Mouse (Mus musculus) CH12.LX (cell line): ENCODE data around the gene Hist1h1d. TPM values are rescaled to one million over a fixed set of nuclear protein-coding genes. Genes with fewer than 3 reads are reported as not detected.

ENCODE experiments used
- DNase-seq: peaks from one replicate; pipeline ENCODE4 v3.0.0-alpha.2; 2013; ENCODE audit errors: extremely low read depth
- H3K27ac ChIP-seq: 2 replicates; pipeline ENCODE4 v1.5.1; 2012; ENCODE audit warnings: low read depth, mild to moderate bottlenecking, control low read depth, moderate library complexity; ENCODE audit not compliant: insufficient read depth
- H3K27me3 ChIP-seq: replicated peaks from 2 replicates; pipeline ENCODE3; 2012; ENCODE audit warnings: inconsistent platforms
- H3K36me3 ChIP-seq, 2 experiments: replicated peaks in 1 of 2; 2 replicates each; pipeline versions ENCODE3 to v1.6.1; 2012; ENCODE audit warnings: inconsistent platforms in 1 of 2, low read length in 1 of 2, mild to moderate bottlenecking in 1 of 2, mixed read lengths in 1 of 2, moderate library complexity in 1 of 2; ENCODE audit not compliant: control insufficient read depth in 1 of 2, insufficient read depth in 1 of 2
- H3K4me1 ChIP-seq, 2 experiments: 2 replicates each; pipeline ENCODE4 v1.6.1; 2012; ENCODE audit warnings: inconsistent platforms in 1 of 2, moderate library complexity in 1 of 2; ENCODE audit not compliant: insufficient read depth in 2 of 2, control insufficient read depth in 1 of 2
- H3K4me2 ChIP-seq: 2 replicates; pipeline ENCODE4 v1.6.1; 2012; ENCODE audit warnings: low read depth, mild to moderate bottlenecking, control low read depth; ENCODE audit not compliant: poor library complexity, insufficient read depth, severe bottlenecking
- H3K4me3 ChIP-seq, 3 experiments: fragments of 150-350 bp in 1 of 3; sonication (generic) in 1 of 3; replicated peaks in 1 of 3; 2 replicates each; pipeline versions ENCODE3 to v1.5.1; 2011 to 2012; ENCODE audit warnings: low read depth in 2 of 3, low read length in 2 of 3, mild to moderate bottlenecking in 2 of 3, moderate library complexity in 2 of 3, control low read depth in 1 of 3, improper control_type of control experiment in 1 of 3, inconsistent platforms in 1 of 3, mixed read lengths in 1 of 3; ENCODE audit not compliant: poor library complexity in 1 of 3
- H3K79me2 ChIP-seq: replicated peaks from 2 replicates; pipeline ENCODE4 v1.6.1; 2012; ENCODE audit warnings: mild to moderate bottlenecking, moderate library complexity; ENCODE audit not compliant: control insufficient read depth, poor library complexity, insufficient read depth, severe bottlenecking; ENCODE audit errors: extremely low read depth
- H3K9ac ChIP-seq: 2 replicates; pipeline ENCODE4 v1.6.1; 2012; ENCODE audit warnings: low read depth, mild to moderate bottlenecking, control low read depth, moderate library complexity; ENCODE audit not compliant: insufficient read depth
- H3K9me3 ChIP-seq: replicated peaks from 2 replicates; pipeline ENCODE3; 2012; ENCODE audit warnings: low read length, inconsistent platforms, mixed read lengths
- CHD1 ChIP-seq: IDR thresholded peaks from 2 replicates; pipeline ENCODE4 v1.6.1; 2012; ENCODE audit warnings: low read depth, low read length, improper control_type of control experiment, inconsistent platforms
- E2F4 ChIP-seq: IDR thresholded peaks from 2 replicates; pipeline ENCODE4 v1.6.1; 2011; ENCODE audit warnings: low read depth, low read length, improper control_type of control experiment; ENCODE audit not compliant: insufficient replicate concordance
- HCFC1 ChIP-seq: IDR thresholded peaks from 2 replicates; pipeline ENCODE4 v1.6.1; 2012; ENCODE audit warnings: low read depth, mild to moderate bottlenecking, inconsistent platforms, low read length, improper control_type of control experiment
- JUN ChIP-seq: IDR thresholded peaks from 2 replicates; pipeline ENCODE4 v1.6.1; 2011; ENCODE audit warnings: low read depth, mild to moderate bottlenecking, low read length, improper control_type of control experiment, moderate library complexity; ENCODE audit not compliant: insufficient read depth
- JUND ChIP-seq: conservative IDR thresholded peaks from 2 replicates; pipeline ENCODE4 v1.6.1; 2011; ENCODE audit warnings: low read depth, low read length, improper control_type of control experiment
- KAT2A ChIP-seq: IDR thresholded peaks from 2 replicates; pipeline ENCODE4 v1.6.1; 2012; ENCODE audit warnings: low read length, improper control_type of control experiment, inconsistent platforms; ENCODE audit not compliant: insufficient replicate concordance
- MAZ ChIP-seq: IDR thresholded peaks from 2 replicates; pipeline ENCODE4 v1.6.1; 2012; ENCODE audit warnings: low read depth, mild to moderate bottlenecking, inconsistent platforms, low read length, improper control_type of control experiment, moderate library complexity
- MEF2A ChIP-seq: IDR thresholded peaks from 2 replicates; pipeline ENCODE4 v1.6.1; 2014; ENCODE audit warnings: low read depth, mild to moderate bottlenecking, inconsistent platforms, low read length, improper control_type of control experiment, borderline replicate concordance
- MYC ChIP-seq: IDR thresholded peaks from 2 replicates; pipeline ENCODE4 v1.6.1; 2011; ENCODE audit warnings: low read depth, mild to moderate bottlenecking, improper control_type of control experiment, low read length
- NELFE ChIP-seq: IDR thresholded peaks from 2 replicates; pipeline ENCODE4 v1.6.1; 2011; ENCODE audit warnings: low read depth, low read length, improper control_type of control experiment
- NRF1 ChIP-seq: IDR thresholded peaks from 2 replicates; pipeline ENCODE4 v1.6.1; 2014; ENCODE audit warnings: low read depth, mild to moderate bottlenecking, inconsistent platforms, low read length, improper control_type of control experiment, moderate library complexity
- PAX5 ChIP-seq: IDR thresholded peaks from 2 replicates; pipeline ENCODE4 v1.6.1; 2012; ENCODE audit warnings: low read length, inconsistent platforms, mixed read lengths
- POLR2A ChIP-seq: IDR thresholded peaks from 2 replicates; pipeline ENCODE4 v1.6.1; 2011; ENCODE audit warnings: low read depth, mild to moderate bottlenecking, improper control_type of control experiment, low read length
- RCOR1 ChIP-seq: conservative IDR thresholded peaks from 2 replicates; pipeline ENCODE4 v1.6.1; 2012; ENCODE audit warnings: low read depth, mild to moderate bottlenecking, inconsistent platforms, low read length, improper control_type of control experiment
- SMC3 ChIP-seq: IDR thresholded peaks from 2 replicates; pipeline ENCODE4 v1.6.1; 2011; ENCODE audit warnings: low read depth, low read length, improper control_type of control experiment
- TBP ChIP-seq: conservative IDR thresholded peaks from 2 replicates; pipeline ENCODE4 v1.6.1; 2011; ENCODE audit warnings: low read depth, low read length, improper control_type of control experiment
- TCF12 ChIP-seq: IDR thresholded peaks from 2 replicates; pipeline ENCODE4 v1.6.1; 2014; ENCODE audit warnings: low read depth, mild to moderate bottlenecking, inconsistent platforms, low read length, improper control_type of control experiment
- USF1 ChIP-seq: IDR thresholded peaks from 2 replicates; pipeline ENCODE4 v1.6.1; 2014; ENCODE audit warnings: low read depth, mild to moderate bottlenecking, inconsistent platforms, low read length, improper control_type of control experiment
- ZC3H11A ChIP-seq: IDR thresholded peaks from 2 replicates; pipeline ENCODE4 v1.6.1; 2012; ENCODE audit warnings: low read depth, mild to moderate bottlenecking, inconsistent platforms, low read length, improper control_type of control experiment
- ZMIZ1 ChIP-seq: IDR thresholded peaks from 2 replicates; pipeline ENCODE4 v1.6.1; 2012; ENCODE audit warnings: low read depth, mild to moderate bottlenecking, inconsistent platforms, low read length, improper control_type of control experiment
- ZNF384 ChIP-seq: IDR thresholded peaks from 2 replicates; pipeline ENCODE4 v1.6.1; 2012; ENCODE audit warnings: low read depth, low read length, improper control_type of control experiment, inconsistent platforms
- dilution Hi-C: fragments of 300-500 bp; cut with MboI; formaldehyde crosslinking; loops from 2 replicates; pipeline ENCODE4 v1.14.3; 2020; ENCODE audit warnings: low sequenced_read_pairs; ENCODE audit not compliant: extremely low pct_unique_long_range_greater_than_20kb, extremely low pct_ligation_motif_present
- in situ Hi-C: fragments of 300-500 bp; cut with MboI; formaldehyde crosslinking; loops from 3 replicates; pipeline ENCODE4 v1.14.3; 2019; ENCODE audit warnings: low sequenced_read_pairs, low pct_ligation_motif_present, low pct_unique_long_range_greater_than_20kb, mixed read lengths
- polyA plus RNA-seq: library from polyadenylated mRNA; unstranded; fragments of >175 nt; gene quantifications from 2 replicates; pipeline ENCODE4 v1.2.1, GENCODE M21; 2012; ENCODE audit warnings: low read depth; ENCODE audit not compliant: insufficient read length
- total RNA-seq, 2 experiments: library from RNA; depleted of rRNA; stranded (reverse); fragments of 300-350 nt in 1 of 2; fragments of >200 nt in 1 of 2; gene quantifications; 2 replicates each; pipeline ENCODE4 v1.2.3; 2012 to 2014

The Hist1h1d gene
- total and polyA plus RNA-seq, 3 experiments, result 0.14 to 112 (median 2.3) TPM

DNA sequence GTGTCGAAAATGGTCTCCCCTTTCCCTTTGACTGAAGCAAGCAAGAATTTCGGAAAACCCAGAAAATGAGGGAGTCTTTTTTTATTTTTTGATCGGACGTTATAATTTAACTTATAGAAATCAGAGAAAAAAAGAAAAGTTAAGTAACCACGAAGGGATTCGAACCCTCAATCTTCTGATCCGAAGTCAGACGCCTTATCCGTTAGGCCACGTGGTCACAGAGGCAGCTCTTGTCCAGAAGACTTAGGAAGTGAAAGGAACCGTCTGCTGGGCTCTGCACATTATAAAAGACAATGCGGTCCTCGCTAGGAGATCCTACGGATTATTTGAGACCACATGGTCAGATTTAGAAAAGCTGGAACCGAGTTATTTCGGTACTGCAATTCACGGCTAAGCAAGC lies 26.8 kb upstream of the Hist1h1d start (continued):
- TF ChIP-seq HCFC1, result no peak
- peak; percentile 79; the same call in 1 of the 2 replicates for TF ChIP-seq E2F4
- TF ChIP-seq USF1, result peak; percentile 80
- no peak for TF ChIP-seq SMC3
- TF ChIP-seq KAT2A, result peak; percentile 87; the same call in 1 of the 2 replicates
- no peak for TF ChIP-seq CHD1

DNA sequence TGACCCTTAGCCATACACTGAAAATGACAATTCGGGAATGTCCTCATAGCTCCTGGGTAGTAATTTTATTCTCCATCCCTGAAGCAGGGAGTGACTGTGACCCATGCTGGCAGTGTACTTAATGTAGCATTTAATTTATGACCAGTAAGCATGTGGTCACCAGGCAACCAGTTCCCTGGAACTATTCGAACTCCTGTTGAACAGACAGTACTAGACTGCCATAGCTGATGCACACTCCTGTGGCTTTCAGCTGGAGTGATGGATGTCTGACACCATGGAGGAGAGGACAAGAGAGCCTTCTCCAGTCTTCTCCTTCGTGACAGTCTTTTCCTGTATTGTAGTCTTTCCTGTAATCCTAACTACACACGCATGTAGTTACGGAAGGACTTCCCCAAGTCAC lies 24.1 kb upstream of the Hist1h1d start:
- no peaks in the 10 kb centered on the region for H3K9me3 ChIP-seq
- no peaks in the 10 kb centered on the region for H3K36me3 ChIP-seq
- no peaks in the 10 kb centered on the region for H3K79me2 ChIP-seq
- in situ Hi-C loops (loop anchor here (10.0 kb wide), 1 partner anchor 1494 kb away; the partner anchor contains the start of genes Hist1h2ah and Hist1h2bk), dilution Hi-C loops (no loop called here)
- no peak for DNase-seq
- TF ChIP-seq MAZ, result no peak
- TF ChIP-seq ZC3H11A, result no peak
- TF ChIP-seq NELFE, result no peak
- TF ChIP-seq KAT2A, result no peak
- no peak for TF ChIP-seq MYC
- TF ChIP-seq JUN, result no peak
- no peak for TF ChIP-seq JUND
- TF ChIP-seq PAX5, result no peak
- TF ChIP-seq TCF12, result no peak
- no peak for TF ChIP-seq RCOR1
- no peak for TF ChIP-seq TBP
- TF ChIP-seq MEF2A, result no peak
- no peak for TF ChIP-seq SMC3
- TF ChIP-seq POLR2A, result no peak
- TF ChIP-seq ZNF384, result no peak
- TF ChIP-seq NRF1, result no peak
- no peak for TF ChIP-seq ZMIZ1
- no peak overlapping the region; the same call in 1 of the 2 replicates for H3K9ac ChIP-seq
- H3K4me2 ChIP-seq, result peak overlapping the region; percentile 82; the same call in 1 of the 2 replicates
- H3K4me3 ChIP-seq, result no peak overlapping the region
- H3K27ac ChIP-seq, result no peak overlapping the region
- peaks cover 7 to 44% of the 10 kb centered on the region in 2 experiments for H3K4me1 ChIP-seq
- no peaks in the 10 kb centered on the region for H3K27me3 ChIP-seq
